Mouse (Mus musculus) thymus, postnatal 36 days (tissue): ENCODE measurements around the gene Gtf3a.
"Not testable (repeated sequence)": the region's sequence is repeated elsewhere in the genome, so short reads cannot be mapped to it uniquely, and the experiment has no call there.

Source experiments
- DNase-seq, 2 experiments: peaks; one replicate each; pipeline ENCODE4 v3.0.0; 2022; ENCODE audit warnings: mixed read lengths in 2 of 2

The Gtf3a gene

DNA sequence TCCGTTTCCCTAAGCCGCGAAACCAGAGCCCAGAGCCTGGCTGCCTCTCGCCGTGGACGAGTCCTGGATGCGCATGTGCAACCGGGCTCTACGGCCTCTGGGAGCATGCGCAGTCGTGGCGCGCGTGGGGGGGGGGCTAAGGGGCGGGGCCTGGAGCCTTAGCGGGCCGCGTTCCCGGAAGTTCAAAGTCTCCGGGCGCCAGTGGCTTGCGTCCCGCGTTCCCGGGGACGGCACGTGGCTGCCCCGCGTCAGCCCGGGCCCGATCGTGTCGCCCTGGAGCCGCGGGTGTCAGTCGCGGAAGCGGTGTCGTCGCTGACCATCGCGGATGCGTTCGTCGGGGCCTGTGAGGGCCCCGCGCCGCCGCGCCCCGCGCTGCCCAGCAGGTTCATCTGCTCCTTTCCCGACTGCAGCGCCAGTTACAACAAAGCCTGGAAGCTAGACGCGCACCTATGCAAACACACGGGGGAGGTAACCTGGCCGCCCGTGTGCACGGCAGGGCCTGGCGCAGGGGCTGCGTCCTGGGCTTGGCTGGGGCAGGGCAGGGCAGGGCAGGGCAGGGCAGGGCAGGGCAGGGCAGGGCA, at the start of gene Gtf3a:
Gene Gtf3a (plus strand): TSS at position 150 of the 581 bp plus-strand sequence.
- DNase-seq = peak; percentile 75 to 81

- DNase-seq = no peak
Observed at GRCm38 (mm10) chr5:146900331-146900730, 48.1 kb upstream of the Gtf3a start.

- no peak for DNase-seq
Observed at GRCm38 (mm10) chr5:146901501-146901900, 47.0 kb upstream of the Gtf3a start.

DNA sequence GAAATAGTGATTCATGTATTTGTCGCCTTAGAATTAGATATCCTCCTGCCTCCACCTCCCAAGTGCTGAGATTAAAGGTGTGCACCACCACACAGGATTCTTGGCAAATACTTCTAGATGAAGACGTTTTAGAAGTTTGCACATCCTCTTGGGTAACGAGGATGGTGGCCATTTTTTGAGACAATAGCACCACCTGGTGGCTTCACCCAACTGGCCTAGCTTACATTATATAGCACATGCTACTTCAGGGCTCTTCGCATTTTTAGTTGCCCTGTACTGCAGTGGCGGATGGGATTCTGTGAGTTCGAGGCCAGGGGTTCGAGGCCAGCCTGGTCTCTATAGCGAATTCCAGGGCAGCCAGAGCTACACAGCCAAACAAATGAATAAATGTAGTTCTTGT, 44.1 kb upstream of the Gtf3a start:
- peak; percentile 53 to 66 for DNase-seq

DNA sequence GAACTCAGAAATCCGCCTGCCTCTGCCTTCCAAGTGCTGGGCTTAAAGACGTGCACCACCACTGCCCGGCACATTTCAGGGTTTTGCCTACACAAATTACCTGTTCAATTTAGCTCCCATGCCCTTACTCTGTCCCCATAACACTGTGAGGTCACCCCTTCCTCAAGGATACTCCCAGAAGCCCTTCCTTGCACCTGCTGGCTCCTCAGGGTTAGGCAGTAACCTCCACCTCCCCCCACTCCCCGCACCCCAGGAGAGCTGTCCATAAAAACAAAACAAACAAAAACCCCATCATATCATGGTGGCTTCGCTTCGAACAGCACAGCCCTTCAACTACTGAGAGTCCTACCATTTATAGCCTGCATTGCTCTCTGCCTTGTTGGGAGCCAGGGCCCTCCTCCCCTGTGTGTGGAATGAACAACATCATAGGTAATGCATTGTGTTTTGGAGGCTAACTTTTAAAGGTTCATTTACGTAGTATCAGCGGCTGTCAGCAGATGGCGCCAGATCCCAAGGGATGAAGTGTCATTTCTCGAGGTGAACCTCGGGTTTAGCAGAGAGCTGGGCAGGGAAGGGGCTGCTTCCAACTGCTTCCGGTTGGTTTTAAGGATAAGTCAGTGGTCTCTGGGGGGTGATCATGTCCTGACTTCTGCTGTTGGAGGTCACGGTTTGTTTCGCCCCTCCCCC, 42.8 kb upstream of the Gtf3a start:
- peak; percentile 59 to 69 for DNase-seq

GRCm38 (mm10) chr5:146907533-146907932, 40.9 kb upstream of the Gtf3a start:
- DNase-seq = no peak

GRCm38 (mm10) chr5:146908629-146909028, 39.8 kb upstream of the Gtf3a start:
- DNase-seq = no peak

DNA sequence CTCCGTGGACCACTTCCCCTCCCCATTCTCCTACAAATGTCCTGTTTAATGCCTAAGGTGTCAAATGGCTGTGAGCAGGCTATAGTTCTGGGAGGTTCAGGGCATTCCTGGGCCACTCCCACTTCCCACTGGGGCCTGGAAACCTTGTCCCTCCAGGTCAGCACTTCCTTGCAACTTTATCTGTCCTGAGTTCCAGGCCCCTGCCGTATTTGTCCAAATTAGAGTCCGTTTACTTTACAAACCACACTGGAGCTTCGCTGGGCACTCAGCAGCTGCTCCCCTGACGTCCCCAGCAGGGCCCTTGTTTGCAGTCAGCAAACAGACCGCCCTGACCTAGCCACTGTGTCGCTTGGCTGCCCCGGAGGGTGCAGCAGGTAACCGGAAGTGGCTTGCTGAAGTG, 36.3 kb upstream of the Gtf3a start:
- DNase-seq = no peak

GRCm38 (mm10) chr5:146913355-146913754, 35.1 kb upstream of the Gtf3a start:
- no peak for DNase-seq

GRCm38 (mm10) chr5:146914088-146914766, 34.2 kb upstream of the Gtf3a start:
- DNase-seq = peak; percentile 45 to 49

GRCm38 (mm10) chr5:146916273-146916672, 32.2 kb upstream of the Gtf3a start:
- DNase-seq = no peak

DNA sequence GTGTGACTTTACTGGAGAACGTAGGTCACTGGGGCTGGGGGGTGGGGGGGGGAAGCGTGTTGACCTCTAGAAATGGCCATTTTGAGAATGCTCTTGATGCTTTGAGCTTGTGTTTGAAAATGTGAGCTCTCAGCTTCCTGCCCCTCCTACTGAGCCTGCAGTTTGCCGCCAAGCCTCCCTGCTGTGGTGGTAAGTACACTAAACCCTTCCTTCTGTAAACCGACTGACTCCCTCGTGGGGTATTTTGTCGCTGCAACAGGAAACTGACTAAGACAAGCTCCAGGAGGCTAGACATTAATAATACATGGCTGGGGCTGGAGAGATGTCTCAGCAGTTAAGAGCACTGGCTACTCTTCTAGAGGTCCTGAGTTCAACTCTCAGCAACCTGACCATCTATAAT, 31.7 kb upstream of the Gtf3a start:
- DNase-seq = no peak

GRCm38 (mm10) chr5:146917357-146917756, 31.1 kb upstream of the Gtf3a start:
- DNase-seq = not testable (repeated sequence)

DNA sequence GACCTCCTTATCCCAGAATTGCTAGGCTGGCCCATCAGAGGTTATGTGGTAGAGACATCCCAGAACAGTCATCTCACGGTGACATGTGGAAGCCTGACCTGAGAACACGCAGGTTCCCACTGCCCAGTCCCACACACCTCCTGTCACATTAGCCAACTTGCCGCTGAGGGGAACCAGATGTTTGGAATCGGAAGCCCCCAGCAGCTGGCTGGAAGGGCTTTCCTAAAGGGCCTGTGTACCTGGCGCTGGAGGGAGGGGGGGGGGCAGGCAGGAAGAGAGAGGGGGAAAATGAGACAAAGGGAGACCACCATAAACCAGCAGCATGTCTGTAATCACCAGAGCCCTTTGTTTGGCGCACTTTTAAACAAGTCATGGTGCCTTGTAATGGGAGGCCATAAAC, 28.6 kb upstream of the Gtf3a start:
- no peak for DNase-seq

DNA sequence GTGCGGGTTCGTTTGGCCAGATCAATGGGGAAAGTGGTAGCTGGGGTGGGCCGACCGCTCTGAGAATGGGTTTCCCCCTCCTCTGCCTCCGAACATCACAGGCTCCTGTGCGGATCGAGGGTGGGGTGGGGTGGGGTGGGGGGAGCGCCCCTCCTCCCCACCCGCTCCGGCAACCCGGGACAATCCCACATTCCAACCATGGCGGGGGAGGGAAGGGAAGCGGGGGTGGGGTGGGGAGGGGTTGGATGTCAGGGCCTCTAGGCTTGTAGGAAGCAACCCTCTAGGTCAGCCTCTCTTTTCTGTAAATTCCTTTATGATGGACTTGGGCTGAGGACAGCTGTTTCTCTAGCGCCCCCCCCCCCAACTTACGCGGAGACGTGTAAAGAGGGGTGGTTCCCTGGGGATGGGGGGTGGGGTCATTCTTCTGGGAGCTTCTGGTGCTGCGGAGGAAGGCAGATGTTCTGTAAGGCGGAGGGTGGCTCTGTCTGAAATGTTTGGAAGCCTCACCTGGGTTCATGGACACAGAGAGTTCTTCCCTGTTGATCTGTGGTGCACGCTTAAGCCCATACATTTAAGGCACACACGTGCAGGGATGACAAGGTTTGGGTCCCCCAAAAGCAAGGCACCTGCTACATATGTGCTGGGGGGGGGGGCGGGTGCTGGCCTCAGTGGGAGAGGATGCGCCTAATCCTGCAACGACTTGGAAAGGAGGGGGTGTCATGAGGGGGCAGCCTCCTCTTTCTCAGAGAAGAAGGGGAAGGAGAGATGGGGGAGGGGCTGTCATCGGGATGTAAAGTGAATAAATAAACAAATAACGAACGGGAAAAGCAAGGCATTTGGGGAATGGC, 27.9 kb upstream of the Gtf3a start:
- no peak for DNase-seq

GRCm38 (mm10) chr5:146921224-146921623, 27.2 kb upstream of the Gtf3a start:
- no peak for DNase-seq

GRCm38 (mm10) chr5:146923547-146923946, 24.9 kb upstream of the Gtf3a start:
- DNase-seq = no peak

GRCm38 (mm10) chr5:146926673-146927072, 21.8 kb upstream of the Gtf3a start:
- no peak for DNase-seq

DNA sequence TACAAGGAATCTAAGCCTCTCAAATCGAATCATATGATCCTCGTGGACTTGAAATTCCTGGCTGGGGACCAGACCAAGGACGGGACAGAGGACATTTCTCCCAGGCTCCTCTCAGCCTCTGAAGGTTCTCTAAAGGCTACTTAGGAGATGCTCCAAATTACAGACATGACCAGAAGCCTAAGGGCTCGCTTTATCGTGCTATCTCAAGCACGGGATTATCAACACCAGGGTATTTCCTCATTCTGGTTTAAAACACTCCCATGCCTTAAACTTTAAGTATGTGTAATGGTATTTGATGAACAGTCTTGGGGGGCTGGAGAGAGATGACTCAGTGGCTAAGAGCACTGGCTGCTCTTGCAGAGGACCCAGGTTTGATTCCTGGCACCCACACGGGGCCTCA, 17.0 kb upstream of the Gtf3a start:
- no peak for DNase-seq

GRCm38 (mm10) chr5:146931904-146932553, 16.4 kb upstream of the Gtf3a start:
- DNase-seq = no peak

GRCm38 (mm10) chr5:146933466-146933865, 15.0 kb upstream of the Gtf3a start:
- DNase-seq = no peak
